Mouse (Mus musculus) CD4-positive, CD25-positive, alpha-beta regulatory T cell, adult 4 months (primary cell): Measurements from ENCODE around the gene Tmem163. TPM values are rescaled to one million over a fixed set of nuclear protein-coding genes. Genes with fewer than 3 reads are reported as not detected.

Experiments used
- polyA plus RNA-seq, 2 experiments: library from polyadenylated mRNA; unstranded; fragments of 100-300 nt; shearing (Covaris generic); gene quantifications; one replicate each; pipeline ENCODE4 v1.2.1; 2017

Tmem163 gene
- polyA plus RNA-seq, 2 experiments from 2014 or later, result 0.12 TPM; not detected in 1

Other genes starting within 250 kb of the Tmem163 start
- gene Acmsd, start 49.9 kb upstream of the Tmem163 start, polyA plus RNA-seq, result under 1 TPM in 1 of 2 experiments, not detected in 1; 0.34 TPM
- 100 to 1,000 TPM; 102 to 119 TPM for gene Ccnt2, start 94.6 kb upstream of the Tmem163 start, polyA plus RNA-seq
- 1 to 10 TPM in 1 of 2 experiments, under 1 TPM in 1; 0.32 to 1.1 TPM for gene Map3k19, start 175.5 kb upstream of the Tmem163 start, polyA plus RNA-seq
- gene Rab3gap1, start 189.2 kb upstream of the Tmem163 start, polyA plus RNA-seq, result 10 to 100 TPM; 60.2 to 85.7 TPM